In genomic region chr10:51405141-51405540, GRCm38 (mm10) we compare ENCODE assay signal across 8 mouse cellular contexts.
DNase-seq lines count a peak whose midpoint lies in the region; ATAC-seq and TF ChIP-seq lines count a peak whose summit lies in the region.

No protein-coding gene starts in this region.

- H3K9me3 ChIP-seq in heart, embryonic 10.5 days = no peaks in the 10 kb centered on the region
- H3K9me3 ChIP-seq in embryonic facial prominence, embryonic 10.5 days = no peaks in the 10 kb centered on the region
- H3K9me3 ChIP-seq in hindbrain, embryonic 12.5 days (replicated peaks) = no peaks in the 10 kb centered on the region

- no peak overlapping the region for H3K4me2 ChIP-seq in hindbrain, embryonic 12.5 days (replicated peaks)

- peak; percentile 72 for TF ChIP-seq CTCF in heart, adult 2 months (IDR thresholded peaks at IDR 0.05)

- H3K27ac ChIP-seq in heart, adult 2 months = no peak overlapping the region
- H3K27ac ChIP-seq in heart, embryonic 10.5 days = no peak overlapping the region
- H3K27ac ChIP-seq in embryonic facial prominence, embryonic 10.5 days (replicated peaks) = no peak overlapping the region
- no peak overlapping the region for H3K27ac ChIP-seq in hindbrain, embryonic 12.5 days

- no peaks in the 10 kb centered on the region for H3K27me3 ChIP-seq in heart, adult 2 months (ENCODE audit: control insufficient read depth, insufficient read depth, low read length)
- no peaks in the 10 kb centered on the region for H3K27me3 ChIP-seq in heart, embryonic 10.5 days (ENCODE audit: insufficient read depth, poor library complexity, severe bottlenecking)
- no peaks in the 10 kb centered on the region for H3K27me3 ChIP-seq in embryonic facial prominence, embryonic 10.5 days (replicated peaks; ENCODE audit: low read depth, poor library complexity, severe bottlenecking)
- no peaks in the 10 kb centered on the region for H3K27me3 ChIP-seq in hindbrain, embryonic 12.5 days

- WGBS in heart, adult 2 months = 3% methylated on average over 9 of the region's 9 CpGs
- WGBS in heart, embryonic 10.5 days = 8% methylated on average over 9 of the region's 9 CpGs
- 11% methylated on average over 9 of the region's 9 CpGs for whole genome bisulfite sequencing in embryonic facial prominence, embryonic 10.5 days
- 9% methylated on average over 9 of the region's 9 CpGs for WGBS in hindbrain, embryonic 12.5 days

- no peaks in the 10 kb centered on the region for H3K79me2 ChIP-seq in heart, adult 2 months (replicated peaks; ENCODE audit: control insufficient read depth, insufficient read depth, low read length)

- TF ChIP-seq POLR2A in heart, adult 2 months (IDR thresholded peaks at IDR 0.05; ENCODE audit: insufficient read depth, low read depth, low read length) = no peak

- H3K9ac ChIP-seq in heart, adult 2 months (ENCODE audit: low read depth, low read length) = no peak overlapping the region
- no peak overlapping the region for H3K9ac ChIP-seq in hindbrain, embryonic 12.5 days

- H3K4me3 ChIP-seq in heart, adult 2 months = no peak overlapping the region
- no peak overlapping the region for H3K4me3 ChIP-seq in heart, embryonic 10.5 days
- H3K4me3 ChIP-seq in embryonic facial prominence, embryonic 10.5 days = no peak overlapping the region
- no peak overlapping the region for H3K4me3 ChIP-seq in hindbrain, embryonic 12.5 days

- no peaks in the 10 kb centered on the region for H3K36me3 ChIP-seq in heart, adult 2 months (ENCODE audit: control insufficient read depth, insufficient read depth, low read length)
- H3K36me3 ChIP-seq in heart, embryonic 10.5 days = no peaks in the 10 kb centered on the region
- H3K36me3 ChIP-seq in embryonic facial prominence, embryonic 10.5 days (replicated peaks) = no peaks in the 10 kb centered on the region
- H3K36me3 ChIP-seq in hindbrain, embryonic 12.5 days = no peaks in the 10 kb centered on the region

- no peak for TF ChIP-seq EP300 in heart, adult 2 months (IDR thresholded peaks at IDR 0.05; ENCODE audit: insufficient read depth, low read depth, low read length)

- no peaks in the 10 kb centered on the region for H3K4me1 ChIP-seq in heart, adult 2 months (ENCODE audit: control insufficient read depth, insufficient read depth, low read length)
- no peaks in the 10 kb centered on the region for H3K4me1 ChIP-seq in heart, embryonic 10.5 days
- no peaks in the 10 kb centered on the region for H3K4me1 ChIP-seq in embryonic facial prominence, embryonic 10.5 days
- H3K4me1 ChIP-seq in hindbrain, embryonic 12.5 days = no peaks in the 10 kb centered on the region

- DNase-seq in heart, adult 2 months = peak; percentile 26 to 27
- DNase-seq in heart, embryonic 10.5 days (ENCODE audit: low spot score) = no peak
- DNase-seq in adrenal gland, adult 2 months = peak; percentile 12
- DNase-seq in embryonic facial prominence, embryonic 10.5 days (ENCODE audit: low spot score) = peak; percentile 54
- DNase-seq in layer of hippocampus, postnatal 14 days (ENCODE audit: low spot score in 2 of 2) = peak; percentile 31 to 71
- peak; percentile 21 to 42 for DNase-seq in right cerebral cortex, postnatal 36 days (ENCODE audit: low spot score in 2 of 2)

- ATAC-seq in hindbrain, embryonic 12.5 days (ENCODE audit: low FRiP score) = peak; percentile 74
- peak; percentile 98 for ATAC-seq in megakaryocyte-erythroid progenitor cell, adult 5-6 weeks (replicated peaks; ENCODE audit: low FRiP score, low TSS enrichment, poor library complexity, severe bottlenecking)

- intact Hi-C loops in heart, adult 2 months (cut with DNase I) = loop anchor here (2.0 to 10.0 kb wide), 2 partner anchors 520 to 700 kb away; no protein-coding TSS in a partner anchor
